Mouse (Mus musculus): ENCODE data around the gene Slc25a3. TPM values are rescaled to one million over a fixed set of nuclear protein-coding genes. Genes with fewer than 3 reads are reported as not detected.

Slc25a3 gene
- polyA plus RNA-seq, 1 experiment from 2014 or later, result 491 TPM

GRCm38 (mm10) chr10:91076667-91077066 lies 47.2 kb downstream of the Slc25a3 start:
- Histone ChIP-seq H3K27ac (ENCODE audit: low read length) (no peak overlapping the region), H3K36me3 (ENCODE audit: control insufficient read depth, insufficient read depth) (peaks cover 2% of the 10 kb centered on the region; the same call in 1 of the 2 replicates), H3K4me1 (replicated peaks; ENCODE audit: control insufficient read depth, insufficient read depth, low read length) (peaks cover 3% of the 10 kb centered on the region), H3K27me3 (replicated peaks; ENCODE audit: control insufficient read depth, insufficient read depth, low read length) (no peaks in the 10 kb centered on the region), H3K4me2 (ENCODE audit: low read length) (no peak overlapping the region), H3K9me3 (ENCODE audit: control insufficient read depth, low read length) (no peaks in the 10 kb centered on the region), H3K4me3 (replicated peaks; ENCODE audit: low read length) (no peak overlapping the region), H3K9ac (replicated peaks; ENCODE audit: low read depth, low read length) (no peak overlapping the region)
- WGBS, result 86% methylated on average over 2 of the region's 2 CpGs
- ATAC-seq, result no peak

GRCm38 (mm10) chr10:91073345-91073744 lies 50.5 kb downstream of the Slc25a3 start:
- WGBS, result 66% methylated on average over 3 of the region's 3 CpGs
- Histone ChIP-seq H3K4me3 (replicated peaks; ENCODE audit: low read length) (no peak overlapping the region), H3K4me2 (ENCODE audit: low read length) (no peak overlapping the region), H3K9ac (replicated peaks; ENCODE audit: low read depth, low read length) (no peak overlapping the region), H3K9me3 (ENCODE audit: control insufficient read depth, low read length) (no peaks in the 10 kb centered on the region), H3K27ac (ENCODE audit: low read length) (no peak overlapping the region), H3K27me3 (replicated peaks; ENCODE audit: control insufficient read depth, insufficient read depth, low read length) (no peaks in the 10 kb centered on the region), H3K4me1 (replicated peaks; ENCODE audit: control insufficient read depth, insufficient read depth, low read length) (no peaks in the 10 kb centered on the region), H3K36me3 (ENCODE audit: control insufficient read depth, insufficient read depth) (peaks cover 5% of the 10 kb centered on the region; the same call in 1 of the 2 replicates)
- ATAC-seq, result no peak

- Histone ChIP-seq H3K4me2 (ENCODE audit: low read length) (no peak overlapping the region), H3K27ac (ENCODE audit: low read length) (no peak overlapping the region), H3K9ac (replicated peaks; ENCODE audit: low read depth, low read length) (no peak overlapping the region), H3K27me3 (replicated peaks; ENCODE audit: control insufficient read depth, insufficient read depth, low read length) (no peaks in the 10 kb centered on the region), H3K9me3 (ENCODE audit: control insufficient read depth, low read length) (no peaks in the 10 kb centered on the region), H3K4me3 (replicated peaks; ENCODE audit: low read length) (no peak overlapping the region), H3K36me3 (ENCODE audit: control insufficient read depth, insufficient read depth) (peaks cover 7% of the 10 kb centered on the region; the same call in 1 of the 2 replicates), H3K4me1 (replicated peaks; ENCODE audit: control insufficient read depth, insufficient read depth, low read length) (no peaks in the 10 kb centered on the region)
- WGBS, result 38% methylated on average over 1 of the region's 1 CpGs
- ATAC-seq, result no peak
Measured at GRCm38 (mm10) chr10:91071768-91072167, 52.1 kb downstream of the Slc25a3 start.

Other genes starting within 250 kb of the Slc25a3 start
- 21.8 and 23.9 TPM in 2 replicates for gene Apaf1, start 41.3 kb downstream of the Slc25a3 start, polyA plus RNA-seq (2015; fragmentation: Nextera tagmentation; extraction: Ambion mirVana)
- gene Ikbip, start 41.1 kb downstream of the Slc25a3 start, polyA plus RNA-seq (2015; fragmentation: Nextera tagmentation; extraction: Ambion mirVana), result 12.1 and 12.9 TPM in 2 replicates
- gene Tmpo, start 57.3 kb upstream of the Slc25a3 start, polyA plus RNA-seq (2015; fragmentation: Nextera tagmentation; extraction: Ambion mirVana), result 139 and 173 TPM in 2 replicates